Mouse (Mus musculus) neural tube, embryonic 12.5 days (tissue): Measurements from ENCODE around the gene Gpld1. TPM values are rescaled to one million over a fixed set of nuclear protein-coding genes. Genes with fewer than 3 reads are reported as not detected.

Experiments
- ATAC-seq: fragments of 200-750 bp; cut with Nextera tagmentation; 2 replicates; pipeline ENCODE4 v1.8.0; 2017; ENCODE audit warnings: low read depth, mild to moderate bottlenecking, moderate TSS enrichment, moderate library complexity; ENCODE audit not compliant: low FRiP score
- H3K27ac ChIP-seq: fragments of 300-500 bp; sonication (generic); 2 replicates; pipeline ENCODE4 v1.5.1; 2016
- H3K27me3 ChIP-seq: fragments of 300-500 bp; sonication (generic); replicated peaks from 2 replicates; pipeline ENCODE4 v1.6.1; 2016; ENCODE audit warnings: mild to moderate bottlenecking
- H3K36me3 ChIP-seq: fragments of 300-500 bp; sonication (generic); 2 replicates; pipeline ENCODE4 v1.6.1; 2016; ENCODE audit warnings: mild to moderate bottlenecking
- H3K4me1 ChIP-seq: fragments of 300-500 bp; sonication (generic); 2 replicates; pipeline ENCODE4 v1.6.1; 2016
- H3K4me2 ChIP-seq: fragments of 300-500 bp; sonication (generic); replicated peaks from 2 replicates; pipeline ENCODE4 v1.6.1; 2016; ENCODE audit warnings: mild to moderate bottlenecking
- H3K4me3 ChIP-seq: fragments of 300-500 bp; sonication (generic); 2 replicates; pipeline ENCODE4 v1.5.1; 2016
- H3K9ac ChIP-seq: fragments of 300-500 bp; sonication (generic); 2 replicates; pipeline ENCODE4 v1.6.1; 2016; ENCODE audit warnings: mild to moderate bottlenecking
- H3K9me3 ChIP-seq: fragments of 300-500 bp; sonication (generic); 2 replicates; pipeline ENCODE4 v1.6.1; 2016; ENCODE audit warnings: mild to moderate bottlenecking
- WGBS: fragments of 180-500 bp; shearing (Covaris S2); methylation state at CpG from one replicate; pipeline ENCODE4 v1.1.7; 2016; 5-methylcytosine and 5-hydroxymethylcytosine counted together
- polyA plus RNA-seq: library from polyadenylated mRNA; unstranded; fragments of >200 nt; fragmentation: Nextera tagmentation; extraction: Ambion mirVana; gene quantifications from 2 replicates; pipeline ENCODE4 v1.2.1, GENCODE M21; 2016

The Gpld1 gene
- polyA plus RNA-seq = 0.76 and 0.87 TPM in 2 replicates

DNA sequence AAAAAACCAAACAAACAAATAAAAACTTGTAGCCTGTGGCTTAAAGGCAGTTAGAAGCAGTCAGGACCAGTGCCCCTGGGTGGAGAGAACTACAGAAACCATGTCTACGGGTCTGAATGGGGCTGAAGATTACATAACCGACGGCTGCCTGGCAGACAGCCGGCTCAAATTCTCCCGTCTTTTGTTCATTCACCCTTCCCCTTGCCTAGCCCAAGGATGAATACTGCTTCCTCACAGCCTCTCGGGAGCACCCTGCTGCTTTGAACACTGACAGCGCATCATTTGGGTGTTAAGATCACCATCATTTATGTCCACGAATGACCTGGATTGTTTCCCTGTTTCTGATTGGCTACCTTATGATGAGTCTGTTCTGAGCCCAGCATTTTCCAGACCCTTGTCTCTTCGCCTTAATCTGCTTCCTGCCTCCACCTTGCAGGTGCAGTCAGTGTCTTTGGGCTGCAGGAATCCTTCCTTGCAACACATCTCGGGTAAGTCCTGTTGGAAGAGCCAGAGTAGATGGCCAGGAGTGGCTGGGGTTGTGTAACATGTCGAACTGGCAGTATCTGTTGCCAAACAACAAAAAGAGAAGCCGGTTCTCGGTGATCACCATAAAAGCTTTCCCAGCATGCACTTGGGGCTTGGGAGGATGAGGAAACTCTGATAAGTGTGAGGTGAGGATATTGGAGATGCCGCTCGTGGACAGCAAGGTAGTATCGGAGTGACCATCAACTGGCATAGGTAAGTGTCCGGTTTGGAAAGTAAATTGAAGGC is at the start of gene Gpld1:
Gene Gpld1, plus strand, starts transcription at position 641 of the 771 bp plus-strand sequence.
- WGBS = 47% methylated on average over 17 of the region's 17 CpGs
- peak within 1 kb of the TSS; percentile 1 for H3K4me2 ChIP-seq

DNA sequence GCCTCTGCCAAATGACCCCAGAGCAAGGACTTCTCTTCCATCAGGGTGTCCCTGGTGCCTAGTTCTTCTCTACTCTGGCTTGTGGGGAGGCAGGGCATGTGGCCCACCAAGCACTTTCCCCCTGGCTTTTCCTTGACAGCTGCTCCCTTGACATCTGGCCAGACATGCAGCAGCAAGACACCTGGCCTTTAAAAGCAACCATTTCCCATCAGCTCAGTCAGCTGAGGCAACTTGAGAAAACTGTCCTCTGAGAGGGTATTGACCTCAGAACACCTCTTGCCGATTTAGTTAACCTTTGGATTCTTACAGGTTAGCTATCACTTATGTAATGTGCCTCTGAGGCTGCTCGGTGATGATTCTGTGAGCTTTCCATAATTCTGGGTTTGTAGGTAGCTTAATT is 49.1 kb upstream of the Gpld1 start:
- H3K4me3 ChIP-seq = no peak overlapping the region
- no peak for ATAC-seq
- no peaks in the 10 kb centered on the region for H3K9me3 ChIP-seq
- 0 out of 2 replicates have a peak, but pooled peaks cover 5% of the 10 kb centered on the region for H3K4me1 ChIP-seq
- 84% methylated on average over 2 of the region's 2 CpGs for WGBS
- H3K27ac ChIP-seq = no peak overlapping the region
- H3K36me3 ChIP-seq = no peaks in the 10 kb centered on the region
- H3K4me2 ChIP-seq = no peak overlapping the region
- no peak overlapping the region for H3K9ac ChIP-seq
- no peaks in the 10 kb centered on the region for H3K27me3 ChIP-seq

More for the DNA sequence above, at the start of gene Gpld1:
- Histone ChIP-seq H3K4me3 (no peak within 1 kb of the TSS), H3K4me1 (peaks cover 10% of the 10 kb centered on the region), H3K36me3 (no peaks in the 10 kb centered on the region), H3K27me3 (no peaks in the 10 kb centered on the region), H3K9me3 (no peaks in the 10 kb centered on the region), H3K27ac (no peak within 1 kb of the TSS), H3K9ac (no peak within 1 kb of the TSS)
- no peak for ATAC-seq

DNA sequence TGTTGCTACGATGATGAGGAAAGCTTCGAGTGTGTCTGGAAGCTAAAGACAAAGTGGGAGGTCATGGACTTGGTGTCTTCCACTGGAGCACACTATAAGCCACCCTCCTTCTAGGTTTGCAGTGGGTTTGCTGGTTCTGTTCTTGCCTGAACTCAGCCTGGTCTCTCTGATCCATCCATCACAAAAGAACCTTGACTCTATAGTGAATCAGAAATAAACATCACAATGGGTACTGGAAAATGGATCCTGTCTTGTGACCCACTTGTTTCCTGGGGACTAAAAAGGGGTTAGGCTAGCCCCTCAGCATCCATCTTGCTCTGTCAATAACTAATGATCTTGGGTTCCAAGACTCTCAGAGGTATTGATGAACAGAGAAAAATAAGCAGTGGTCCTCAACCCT is 41.0 kb upstream of the Gpld1 start:
- Histone ChIP-seq H3K9ac (no peak overlapping the region), H3K9me3 (no peaks in the 10 kb centered on the region), H3K4me3 (no peak overlapping the region), H3K27ac (no peak overlapping the region), H3K36me3 (no peaks in the 10 kb centered on the region), H3K4me1 (no peaks in the 10 kb centered on the region), H3K4me2 (no peak overlapping the region), H3K27me3 (no peaks in the 10 kb centered on the region)
- 97% methylated on average over 2 of the region's 2 CpGs for WGBS
- ATAC-seq = no peak

DNA sequence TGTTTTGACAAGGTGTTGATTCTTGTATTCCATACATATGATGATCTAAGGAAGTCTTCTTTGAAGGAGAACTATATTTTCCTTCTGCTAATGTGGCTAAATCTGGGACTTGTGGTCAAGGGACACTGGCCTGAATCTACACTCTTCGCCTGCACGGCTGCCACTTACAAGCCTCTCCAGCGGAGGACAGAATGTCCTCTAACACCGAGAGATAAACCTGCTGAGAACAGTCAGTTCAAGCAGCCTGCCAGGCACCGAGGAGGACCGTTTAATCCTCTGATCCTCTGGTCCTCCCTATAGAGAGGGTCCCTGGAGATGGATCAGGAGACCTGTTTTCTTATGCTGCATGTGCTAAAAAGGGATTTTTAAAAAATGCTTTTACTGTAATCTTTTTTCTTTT is 39.5 kb upstream of the Gpld1 start:
- Histone ChIP-seq H3K27ac (no peak overlapping the region), H3K4me3 (no peak overlapping the region), H3K27me3 (no peaks in the 10 kb centered on the region), H3K4me1 (no peaks in the 10 kb centered on the region), H3K9me3 (no peaks in the 10 kb centered on the region), H3K4me2 (no peak overlapping the region), H3K36me3 (no peaks in the 10 kb centered on the region), H3K9ac (no peak overlapping the region)
- 88% methylated on average over 6 of the region's 6 CpGs for WGBS
- no peak for ATAC-seq

DNA sequence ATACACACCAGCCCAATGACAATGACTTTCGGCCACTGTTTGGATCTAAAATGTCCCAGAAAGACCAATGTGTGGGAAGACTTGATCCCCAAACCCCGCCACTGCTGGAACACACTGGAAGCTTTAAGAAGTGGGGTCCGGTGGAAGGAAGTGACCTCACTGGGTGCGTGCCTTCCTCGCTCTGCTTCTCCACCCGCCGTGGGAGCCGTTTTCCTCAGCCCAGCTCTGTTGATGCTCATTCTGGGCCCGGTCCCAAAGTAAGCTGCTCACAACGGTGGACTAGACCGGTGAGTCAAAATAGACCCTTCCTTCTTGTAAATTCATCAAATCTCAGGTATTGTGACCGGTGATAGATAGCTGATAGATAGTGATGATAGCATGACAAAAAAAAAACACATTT is 37.5 kb upstream of the Gpld1 start:
- 91% methylated on average over 12 of the region's 12 CpGs for WGBS
- H3K27me3 ChIP-seq = no peaks in the 10 kb centered on the region
- no peaks in the 10 kb centered on the region for H3K4me1 ChIP-seq

DNA sequence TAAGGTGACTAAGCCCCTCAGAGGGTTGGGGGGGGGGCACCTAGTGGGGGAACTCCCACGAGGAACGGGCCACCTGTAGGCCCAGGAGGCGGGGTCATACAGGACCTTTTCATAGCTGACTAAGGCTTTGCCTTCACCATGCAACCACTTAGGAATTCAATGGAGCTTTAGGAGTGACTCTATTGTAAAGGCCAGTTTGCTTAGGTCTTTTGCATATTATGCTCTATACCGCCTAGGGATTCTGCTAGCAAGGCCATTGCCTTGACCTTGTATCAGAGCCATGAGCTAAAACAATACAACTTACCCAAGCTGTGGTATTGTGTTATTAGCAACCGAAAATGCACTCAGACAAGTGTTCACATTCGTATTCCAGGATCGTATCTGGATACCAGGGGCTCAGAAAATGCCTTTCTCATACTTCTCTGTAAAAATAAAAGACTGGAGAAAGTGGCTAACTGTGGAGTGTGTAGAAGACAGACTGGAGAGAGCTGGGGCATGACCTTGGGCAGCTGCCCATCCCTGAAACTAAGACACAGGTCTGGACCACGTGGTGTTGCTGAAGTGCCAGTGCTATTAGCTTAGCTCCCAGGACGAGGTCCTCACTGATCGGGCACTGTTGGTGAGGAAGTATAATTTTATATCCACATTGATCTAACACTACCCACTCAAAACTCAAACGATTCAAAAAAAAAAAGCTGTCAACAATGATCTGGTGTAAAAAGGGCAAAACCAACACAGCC is 36.0 kb upstream of the Gpld1 start:
- Histone ChIP-seq H3K27me3 (no peaks in the 10 kb centered on the region), H3K4me1 (no peaks in the 10 kb centered on the region), H3K9ac (no peak overlapping the region), H3K4me2 (no peak overlapping the region), H3K4me3 (no peak overlapping the region), H3K36me3 (peaks cover 5% of the 10 kb centered on the region; the same call in 1 of the 2 replicates), H3K27ac (no peak overlapping the region), H3K9me3 (no peaks in the 10 kb centered on the region)
- WGBS = 86% methylated on average over 11 of the region's 11 CpGs
- ATAC-seq = no peak

More for the DNA sequence above, 37.5 kb upstream of the Gpld1 start:
- Histone ChIP-seq H3K9me3 (no peaks in the 10 kb centered on the region), H3K9ac (no peak overlapping the region), H3K4me3 (no peak overlapping the region), H3K27ac (no peak overlapping the region), H3K36me3 (no peaks in the 10 kb centered on the region), H3K4me2 (no peak overlapping the region)
- no peak for ATAC-seq

DNA sequence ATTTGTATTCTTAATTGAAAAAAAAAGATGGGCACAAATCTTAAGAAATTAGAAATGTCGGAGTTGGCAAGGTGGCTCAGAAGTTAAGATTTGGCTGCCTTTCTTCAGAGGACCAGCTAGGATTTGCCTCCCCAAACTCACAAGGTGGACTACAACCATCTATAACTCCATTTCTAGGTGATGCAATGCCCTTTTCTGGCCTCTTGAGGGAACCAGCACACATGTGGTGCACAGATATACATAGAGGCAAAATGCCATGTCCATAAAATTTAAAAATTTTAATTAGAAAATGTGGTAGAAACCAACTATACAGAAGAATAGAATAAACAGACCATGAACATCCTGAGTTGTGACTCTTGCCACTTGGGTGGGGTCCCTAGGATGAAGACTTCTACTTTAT is 33.8 kb upstream of the Gpld1 start:
- Histone ChIP-seq H3K4me2 (no peak overlapping the region), H3K36me3 (peaks cover 14% of the 10 kb centered on the region), H3K9ac (no peak overlapping the region), H3K27me3 (no peaks in the 10 kb centered on the region), H3K4me3 (no peak overlapping the region), H3K9me3 (no peaks in the 10 kb centered on the region), H3K27ac (no peak overlapping the region), H3K4me1 (no peaks in the 10 kb centered on the region)
- no peak for ATAC-seq
- WGBS = 93% methylated on average over 1 of the region's 1 CpGs

DNA sequence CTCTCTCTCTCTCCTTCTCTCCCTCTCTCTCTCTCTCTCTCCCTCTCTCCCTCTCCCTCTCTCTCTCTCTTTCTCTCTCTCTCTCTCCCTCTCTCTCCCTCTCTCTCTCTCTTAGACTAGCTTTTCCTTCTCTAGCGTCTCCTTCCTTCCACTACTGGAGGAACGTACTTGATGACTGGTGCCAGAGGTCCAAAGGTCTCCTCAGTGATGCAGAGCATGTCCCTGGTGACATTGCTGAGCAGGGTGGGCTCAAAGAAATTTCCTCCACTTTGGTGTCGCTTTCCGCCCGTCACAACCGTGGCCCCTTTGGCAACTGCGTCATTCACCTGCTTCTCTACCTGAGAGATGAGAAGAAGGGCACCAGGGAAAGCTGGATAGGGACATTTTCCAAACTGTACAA is 29.4 kb upstream of the Gpld1 start:
- Histone ChIP-seq H3K4me3 (no peak overlapping the region), H3K36me3 (peaks cover 24% of the 10 kb centered on the region), H3K27ac (no peak overlapping the region), H3K9me3 (no peaks in the 10 kb centered on the region), H3K9ac (no peak overlapping the region), H3K27me3 (no peaks in the 10 kb centered on the region), H3K4me2 (no peak overlapping the region), H3K4me1 (no peaks in the 10 kb centered on the region)
- no peak for ATAC-seq
- 91% methylated on average over 7 of the region's 7 CpGs for WGBS

DNA sequence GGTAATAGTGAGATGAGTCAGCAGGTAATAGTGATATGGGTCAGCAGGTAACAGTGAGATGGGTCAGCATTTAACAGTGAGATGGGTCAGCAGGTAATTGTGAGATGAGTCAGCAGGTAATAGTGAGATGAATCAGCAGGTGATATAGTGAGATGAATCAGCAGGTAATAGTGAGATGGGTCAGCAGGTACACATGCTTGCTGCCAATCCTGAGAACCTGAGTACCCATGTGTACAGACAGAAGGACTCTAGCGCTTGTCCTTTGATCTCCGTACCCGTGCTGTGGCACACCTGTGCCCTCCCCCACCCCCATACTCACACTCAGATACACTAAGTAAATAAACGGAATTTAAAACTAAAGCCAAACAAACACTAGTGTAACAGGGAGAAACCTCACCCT is 28.0 kb upstream of the Gpld1 start:
- Histone ChIP-seq H3K27ac (no peak overlapping the region), H3K9ac (no peak overlapping the region), H3K4me3 (no peak overlapping the region), H3K36me3 (peaks cover 27% of the 10 kb centered on the region), H3K4me2 (no peak overlapping the region), H3K4me1 (no peaks in the 10 kb centered on the region), H3K9me3 (no peaks in the 10 kb centered on the region), H3K27me3 (no peaks in the 10 kb centered on the region)
- no peak for ATAC-seq
- WGBS = 93% methylated on average over 4 of the region's 4 CpGs

DNA sequence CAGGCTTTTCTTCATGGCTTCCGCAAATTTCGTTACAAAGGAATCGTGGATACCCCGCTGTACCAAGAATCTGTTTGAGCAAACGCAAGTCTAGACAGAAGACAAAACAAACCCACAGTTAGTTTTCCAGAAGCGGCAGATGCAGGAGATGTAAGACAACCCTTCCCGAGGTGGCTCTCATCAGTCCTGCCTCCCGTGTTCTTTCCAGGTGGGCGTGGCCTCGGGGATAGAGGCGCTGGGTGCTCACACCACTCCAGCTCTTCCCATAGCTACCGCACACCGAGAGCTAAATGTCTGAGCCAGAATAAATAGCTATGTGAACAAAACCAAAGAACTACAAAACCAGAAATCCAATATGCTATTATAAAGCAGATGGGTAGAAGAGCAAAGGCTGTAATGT is 27.1 kb upstream of the Gpld1 start:
- H3K9me3 ChIP-seq = no peaks in the 10 kb centered on the region
- H3K4me3 ChIP-seq = no peak overlapping the region
- ATAC-seq = no peak
- peaks cover 27% of the 10 kb centered on the region for H3K36me3 ChIP-seq
- 77% methylated on average over 13 of the region's 13 CpGs for WGBS
- H3K27ac ChIP-seq = no peak overlapping the region
- H3K9ac ChIP-seq = no peak overlapping the region
- no peaks in the 10 kb centered on the region for H3K27me3 ChIP-seq
- H3K4me2 ChIP-seq = no peak overlapping the region
- no peaks in the 10 kb centered on the region for H3K4me1 ChIP-seq

DNA sequence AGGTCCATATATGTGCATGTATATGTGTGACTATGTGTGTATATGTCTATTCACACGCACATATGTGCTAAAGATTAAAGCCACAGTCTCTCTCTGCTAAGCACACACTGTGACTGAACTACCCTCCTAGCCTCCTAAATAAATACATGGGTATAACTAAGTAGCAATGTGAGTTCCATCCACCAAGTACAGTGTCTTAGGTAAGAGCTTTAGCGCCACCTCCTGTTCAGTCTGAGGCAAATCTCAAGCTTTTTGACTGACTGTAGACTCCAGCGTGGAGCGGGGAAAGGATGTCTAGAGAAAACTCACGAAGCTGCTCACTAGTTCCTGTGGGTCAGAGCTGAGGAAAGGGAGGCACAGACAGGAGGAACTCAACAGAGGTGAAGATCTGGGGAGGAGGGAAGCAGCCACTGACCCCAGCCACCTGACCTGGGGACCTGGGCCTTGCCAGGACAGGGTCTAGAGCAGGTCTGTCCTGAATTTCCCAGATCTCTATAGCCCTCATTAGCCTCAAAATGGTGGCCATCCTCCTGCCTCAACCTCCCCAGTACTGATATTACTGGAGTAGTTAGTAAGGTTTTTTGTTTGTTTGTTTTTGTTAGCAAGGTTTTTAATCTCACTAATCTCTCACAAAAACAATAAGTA is 22.5 kb upstream of the Gpld1 start:
- Histone ChIP-seq H3K27ac (no peak overlapping the region), H3K36me3 (peaks cover 33% of the 10 kb centered on the region; the same call in 1 of the 2 replicates), H3K4me1 (no peaks in the 10 kb centered on the region), H3K9ac (no peak overlapping the region), H3K4me2 (no peak overlapping the region), H3K27me3 (no peaks in the 10 kb centered on the region), H3K9me3 (no peaks in the 10 kb centered on the region), H3K4me3 (no peak overlapping the region)
- 28% methylated on average over 5 of the region's 5 CpGs for WGBS
- peak; percentile 48; the same call in 1 of the 2 replicates for ATAC-seq

DNA sequence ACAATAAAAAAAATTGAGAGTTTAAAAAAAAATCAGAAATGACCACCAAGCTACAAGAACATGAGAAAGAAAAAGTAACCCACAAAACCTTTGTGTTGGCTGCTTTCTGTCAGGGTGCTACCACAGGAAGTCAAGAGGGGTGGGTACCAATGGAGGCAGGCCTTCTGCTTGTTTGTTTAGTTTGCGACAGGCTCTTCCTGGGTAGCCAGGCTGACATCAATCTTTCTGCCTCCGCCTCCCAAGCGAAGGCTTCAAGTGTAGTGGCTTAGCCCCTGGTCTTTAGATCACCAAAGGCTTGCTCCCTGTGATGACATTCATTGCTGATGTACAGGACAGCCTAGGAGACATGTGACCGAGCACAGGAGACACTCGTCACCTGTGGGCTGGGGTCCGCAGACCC is 21.7 kb upstream of the Gpld1 start:
- no peaks in the 10 kb centered on the region for H3K9me3 ChIP-seq
- H3K36me3 ChIP-seq = peaks cover 33% of the 10 kb centered on the region; the same call in 1 of the 2 replicates
- no peak for ATAC-seq
- WGBS = 77% methylated on average over 6 of the region's 6 CpGs
- no peak overlapping the region for H3K4me3 ChIP-seq
- no peak overlapping the region for H3K4me2 ChIP-seq
- no peaks in the 10 kb centered on the region for H3K27me3 ChIP-seq
- H3K9ac ChIP-seq = no peak overlapping the region
- H3K4me1 ChIP-seq = no peaks in the 10 kb centered on the region
- H3K27ac ChIP-seq = no peak overlapping the region
